Mouse (Mus musculus) stomach, embryonic 14.5 days (tissue): Measurements from ENCODE around the gene Cd300lb. TPM values are rescaled to one million over a fixed set of nuclear protein-coding genes. Genes with fewer than 3 reads are reported as not detected.

Experiments
- ATAC-seq: fragments of 200-750 bp; cut with Nextera tagmentation; 2 replicates; pipeline ENCODE4 v1.8.0; 2017; ENCODE audit warnings: low read depth, moderate TSS enrichment; ENCODE audit not compliant: insufficient number of reproducible peaks, insufficient read depth, low FRiP score
- H3K27ac ChIP-seq: fragments of 300-500 bp; sonication (generic); 2 replicates; pipeline ENCODE4 v1.5.1; 2014; ENCODE audit warnings: mild to moderate bottlenecking, low read length, moderate library complexity, mixed read lengths
- H3K27me3 ChIP-seq: fragments of 300-500 bp; sonication (generic); 2 replicates; pipeline ENCODE4 v1.6.1; 2014; ENCODE audit warnings: low read length, control low read depth, mixed read lengths; ENCODE audit not compliant: control insufficient read depth, insufficient read depth
- H3K36me3 ChIP-seq: fragments of 300-500 bp; sonication (generic); 2 replicates; pipeline ENCODE4 v1.6.1; 2014; ENCODE audit warnings: mild to moderate bottlenecking, control low read depth, low read length, moderate library complexity, mixed read lengths; ENCODE audit not compliant: control insufficient read depth, insufficient read depth
- H3K4me1 ChIP-seq: fragments of 300-500 bp; sonication (generic); 2 replicates; pipeline ENCODE4 v1.6.1; 2014; ENCODE audit warnings: low read length, control low read depth, mixed read lengths; ENCODE audit not compliant: control insufficient read depth, insufficient read depth
- H3K4me2 ChIP-seq: fragments of 300-500 bp; sonication (generic); replicated peaks from 2 replicates; pipeline ENCODE4 v1.6.1; 2014; ENCODE audit warnings: low read depth, low read length, control low read depth
- H3K4me3 ChIP-seq: fragments of 300-500 bp; sonication (generic); 2 replicates; pipeline ENCODE4 v1.5.1; 2014; ENCODE audit warnings: low read depth, low read length, control low read depth
- H3K9ac ChIP-seq: fragments of 300-500 bp; sonication (generic); replicated peaks from 2 replicates; pipeline ENCODE4 v1.6.1; 2014; ENCODE audit warnings: low read depth, mild to moderate bottlenecking, control low read depth, low read length, moderate library complexity, mixed read lengths
- H3K9me3 ChIP-seq: fragments of 300-500 bp; sonication (generic); 2 replicates; pipeline ENCODE4 v1.6.1; 2016; ENCODE audit warnings: low read depth, low read length, control low read depth; ENCODE audit not compliant: control insufficient read depth
- WGBS: fragments of 180-500 bp; shearing (Covaris S2); extraction: QIAGEN DNeasy Blood & Tissue Kit; methylation state at CpG from one replicate; pipeline ENCODE4 v1.1.7; 2014; 5-methylcytosine and 5-hydroxymethylcytosine counted together
- polyA plus RNA-seq: library from polyadenylated mRNA; unstranded; fragments of >200 nt; fragmentation: Nextera tagmentation; extraction: Ambion mirVana; gene quantifications from 2 replicates; pipeline ENCODE4 v1.2.1, GENCODE M21; 2014

Cd300lb gene
- polyA plus RNA-seq = 0.12 and 0.21 TPM in 2 replicates

- H3K27me3 ChIP-seq = no peaks in the 10 kb centered on the region
- H3K9me3 ChIP-seq = no peaks in the 10 kb centered on the region
- H3K9ac ChIP-seq = no peak within 1 kb of the TSS
- ATAC-seq = no peak
- no peaks in the 10 kb centered on the region for H3K4me1 ChIP-seq
- WGBS = 47% methylated on average over 6 of the region's 6 CpGs
- H3K4me2 ChIP-seq = no peak within 1 kb of the TSS
- no peak within 1 kb of the TSS for H3K4me3 ChIP-seq
- no peaks in the 10 kb centered on the region for H3K36me3 ChIP-seq
- H3K27ac ChIP-seq = no peak within 1 kb of the TSS
Measured at GRCm38 (mm10) chr11:114934144-114934543, at the start of gene Cd300lb. TSS of gene Cd300lb (minus strand) at chr11:114934386.

GRCm38 (mm10) chr11:114981866-114982265, 47.7 kb upstream of the Cd300lb start:
- H3K9me3 ChIP-seq = no peaks in the 10 kb centered on the region
- no peak for ATAC-seq

GRCm38 (mm10) chr11:114972726-114973125, 38.5 kb upstream of the Cd300lb start:
- WGBS = 80% methylated on average over 10 of the region's 10 CpGs
- no peak for ATAC-seq
- H3K36me3 ChIP-seq = no peaks in the 10 kb centered on the region

More at GRCm38 (mm10) chr11:114981866-114982265, 47.7 kb upstream of the Cd300lb start:
- no peak overlapping the region for H3K4me2 ChIP-seq
- no peaks in the 10 kb centered on the region for H3K36me3 ChIP-seq
- H3K27me3 ChIP-seq = no peaks in the 10 kb centered on the region
- H3K9ac ChIP-seq = no peak overlapping the region
- no peak overlapping the region for H3K4me3 ChIP-seq
- H3K27ac ChIP-seq = no peak overlapping the region
- no peaks in the 10 kb centered on the region for H3K4me1 ChIP-seq
- WGBS = 55% methylated on average over 4 of the region's 4 CpGs

GRCm38 (mm10) chr11:114968752-114969207, 34.6 kb upstream of the Cd300lb start, which contains the start of gene Cd300c:
TSS of gene Cd300c (minus strand) at chr11:114969157.
- no peak within 1 kb of the TSS for H3K4me3 ChIP-seq
- H3K27me3 ChIP-seq = no peaks in the 10 kb centered on the region
- no peak within 1 kb of the TSS for H3K27ac ChIP-seq
- no peaks in the 10 kb centered on the region for H3K4me1 ChIP-seq
- H3K4me2 ChIP-seq = no peak within 1 kb of the TSS
- no peaks in the 10 kb centered on the region for H3K9me3 ChIP-seq
- ATAC-seq = no peak
- H3K9ac ChIP-seq = no peak within 1 kb of the TSS
- no peaks in the 10 kb centered on the region for H3K36me3 ChIP-seq
- WGBS = 84% methylated on average over 9 of the region's 9 CpGs

More at GRCm38 (mm10) chr11:114972726-114973125, 38.5 kb upstream of the Cd300lb start:
- H3K27me3 ChIP-seq = no peaks in the 10 kb centered on the region
- H3K4me3 ChIP-seq = no peak overlapping the region
- H3K4me1 ChIP-seq = no peaks in the 10 kb centered on the region
- H3K9ac ChIP-seq = no peak overlapping the region
- no peak overlapping the region for H3K4me2 ChIP-seq
- no peak overlapping the region for H3K27ac ChIP-seq
- H3K9me3 ChIP-seq = no peaks in the 10 kb centered on the region

GRCm38 (mm10) chr11:114965182-114965828, 31.1 kb upstream of the Cd300lb start:
- H3K9me3 ChIP-seq = no peaks in the 10 kb centered on the region
- no peaks in the 10 kb centered on the region for H3K27me3 ChIP-seq
- H3K4me2 ChIP-seq = no peak overlapping the region
- no peak overlapping the region for H3K4me3 ChIP-seq
- H3K36me3 ChIP-seq = no peaks in the 10 kb centered on the region
- no peaks in the 10 kb centered on the region for H3K4me1 ChIP-seq
- ATAC-seq = no peak
- 47% methylated on average over 3 of the region's 3 CpGs for WGBS
- no peak overlapping the region for H3K27ac ChIP-seq
- H3K9ac ChIP-seq = no peak overlapping the region

GRCm38 (mm10) chr11:114960369-114960768, 26.2 kb upstream of the Cd300lb start:
- H3K9me3 ChIP-seq = no peaks in the 10 kb centered on the region
- H3K4me3 ChIP-seq = no peak overlapping the region
- no peaks in the 10 kb centered on the region for H3K36me3 ChIP-seq
- H3K4me1 ChIP-seq = no peaks in the 10 kb centered on the region
- no peak overlapping the region for H3K9ac ChIP-seq
- ATAC-seq = no peak
- H3K27ac ChIP-seq = no peak overlapping the region
- WGBS = 91% methylated on average over 1 of the region's 1 CpGs
- no peak overlapping the region for H3K4me2 ChIP-seq
- H3K27me3 ChIP-seq = no peaks in the 10 kb centered on the region

- Histone ChIP-seq H3K36me3 (no peaks in the 10 kb centered on the region), H3K9ac (no peak overlapping the region), H3K27me3 (no peaks in the 10 kb centered on the region), H3K4me1 (no peaks in the 10 kb centered on the region), H3K9me3 (no peaks in the 10 kb centered on the region), H3K4me2 (no peak overlapping the region), H3K4me3 (no peak overlapping the region), H3K27ac (no peak overlapping the region)
- ATAC-seq = no peak
- 73% methylated on average over 4 of the region's 4 CpGs for WGBS
Measured at GRCm38 (mm10) chr11:114933591-114933990, 595 bp downstream of the Cd300lb start.

- H3K9me3 ChIP-seq = no peaks in the 10 kb centered on the region
- no peaks in the 10 kb centered on the region for H3K4me1 ChIP-seq
- no peak overlapping the region for H3K4me2 ChIP-seq
- 78% methylated on average over 5 of the region's 5 CpGs for WGBS
- H3K4me3 ChIP-seq = no peak overlapping the region
- no peak for ATAC-seq
- no peaks in the 10 kb centered on the region for H3K27me3 ChIP-seq
- no peak overlapping the region for H3K9ac ChIP-seq
- no peak overlapping the region for H3K27ac ChIP-seq
- no peaks in the 10 kb centered on the region for H3K36me3 ChIP-seq
Measured at GRCm38 (mm10) chr11:114931041-114931440, 3.1 kb downstream of the Cd300lb start.

GRCm38 (mm10) chr11:114929581-114929980, 4.6 kb downstream of the Cd300lb start:
- no peaks in the 10 kb centered on the region for H3K4me1 ChIP-seq
- no peak for ATAC-seq
- H3K4me3 ChIP-seq = no peak overlapping the region
- H3K27me3 ChIP-seq = no peaks in the 10 kb centered on the region
- 86% methylated on average over 2 of the region's 2 CpGs for WGBS
- H3K4me2 ChIP-seq = no peak overlapping the region
- H3K27ac ChIP-seq = no peak overlapping the region
- H3K9ac ChIP-seq = no peak overlapping the region
- no peaks in the 10 kb centered on the region for H3K9me3 ChIP-seq
- H3K36me3 ChIP-seq = no peaks in the 10 kb centered on the region
